Mouse (Mus musculus): ENCODE results near the gene Dazap2. TPM values are rescaled to one million over a fixed set of nuclear protein-coding genes. Genes with fewer than 3 reads are reported as not detected.
"Not testable (repeated sequence)": the region's sequence is repeated elsewhere in the genome, so short reads cannot be mapped to it uniquely, and the experiment has no call there.

Gene Dazap2
- polyA plus RNA-seq, 1 experiment from 2014 or later: 189 TPM

GRCm38 (mm10) chr15:100614218-100614995 lies 742 bp upstream of the Dazap2 start:
- peak overlapping the region; percentile 98 for H3K4me3 ChIP-seq (ENCODE audit: low read depth, low read length)
- no peaks in the 10 kb centered on the region; the same call in 1 of the 2 replicates for H3K4me1 ChIP-seq (ENCODE audit: control insufficient read depth, insufficient read depth, low read length)
- DNase-seq (ENCODE audit: low spot score) (no peak), ATAC-seq (ENCODE audit: low read depth) (no peak)
- H3K27me3 ChIP-seq (replicated peaks; ENCODE audit: control insufficient read depth, insufficient read depth, low read length): no peaks in the 10 kb centered on the region
- H3K4me2 ChIP-seq (ENCODE audit: low read depth, low read length): peak overlapping the region; percentile 77
- peak overlapping the region; percentile 63 for H3K9ac ChIP-seq (ENCODE audit: low read depth, low read length)
- H3K27ac ChIP-seq (replicated peaks; ENCODE audit: low read depth, low read length): peak overlapping the region; percentile 78
- H3K36me3 ChIP-seq (ENCODE audit: control insufficient read depth, insufficient read depth, low read length): peaks cover 19% of the 10 kb centered on the region
- 11% methylated on average over 42 of the region's 43 CpGs for WGBS
- no peaks in the 10 kb centered on the region for H3K9me3 ChIP-seq (ENCODE audit: control insufficient read depth, low read length)

GRCm38 (mm10) chr15:100615825-100616220 lies 674 bp downstream of the Dazap2 start:
- H3K36me3 ChIP-seq (ENCODE audit: control insufficient read depth, insufficient read depth, low read length): peaks cover 32% of the 10 kb centered on the region
- peak overlapping the region; percentile 95 for H3K9ac ChIP-seq (ENCODE audit: low read depth, low read length)
- H3K27ac ChIP-seq (replicated peaks; ENCODE audit: low read depth, low read length): peak overlapping the region; percentile 99
- ATAC-seq (ENCODE audit: low read depth) (peak; percentile 90), DNase-seq (ENCODE audit: low spot score) (peak; percentile 95)
- H3K4me1 ChIP-seq (ENCODE audit: control insufficient read depth, insufficient read depth, low read length): no peaks in the 10 kb centered on the region; the same call in 1 of the 2 replicates
- no peaks in the 10 kb centered on the region for H3K9me3 ChIP-seq (ENCODE audit: control insufficient read depth, low read length)
- H3K4me2 ChIP-seq (ENCODE audit: low read depth, low read length): peak overlapping the region; percentile 78
- WGBS: 0% methylated on average over 19 of the region's 43 CpGs
- H3K4me3 ChIP-seq (ENCODE audit: low read depth, low read length): peak overlapping the region; percentile 98
- no peaks in the 10 kb centered on the region for H3K27me3 ChIP-seq (replicated peaks; ENCODE audit: control insufficient read depth, insufficient read depth, low read length)

- Histone ChIP-seq H3K9ac (ENCODE audit: low read depth, low read length) (peak overlapping the region; percentile 95), H3K4me2 (ENCODE audit: low read depth, low read length) (peak overlapping the region; percentile 78), H3K4me1 (ENCODE audit: control insufficient read depth, insufficient read depth, low read length) (no peaks in the 10 kb centered on the region; the same call in 1 of the 2 replicates), H3K9me3 (ENCODE audit: control insufficient read depth, low read length) (no peaks in the 10 kb centered on the region), H3K36me3 (ENCODE audit: control insufficient read depth, insufficient read depth, low read length) (peaks cover 34% of the 10 kb centered on the region), H3K4me3 (ENCODE audit: low read depth, low read length) (peak overlapping the region; percentile 98), H3K27ac (replicated peaks; ENCODE audit: low read depth, low read length) (peak overlapping the region; percentile 99), H3K27me3 (replicated peaks; ENCODE audit: control insufficient read depth, insufficient read depth, low read length) (no peaks in the 10 kb centered on the region)
- 3% methylated on average over 8 of the region's 19 CpGs for WGBS
- DNase-seq (ENCODE audit: low spot score): no peak
- ATAC-seq (ENCODE audit: low read depth): 0 out of 2 replicates have a peak, but pooled peaks have one; percentile 1
Measured at GRCm38 (mm10) chr15:100616221-100616620, 1.1 kb downstream of the Dazap2 start.

- ATAC-seq (ENCODE audit: low read depth): no peak
- 88% methylated on average over 7 of the region's 7 CpGs for WGBS
Measured at GRCm38 (mm10) chr15:100619200-100619599, 4.1 kb downstream of the Dazap2 start.

GRCm38 (mm10) chr15:100621671-100622070 lies 6.5 kb downstream of the Dazap2 start:
- not testable (repeated sequence) for H3K27me3 ChIP-seq (replicated peaks; ENCODE audit: control insufficient read depth, insufficient read depth, low read length); H3K4me1 ChIP-seq (ENCODE audit: control insufficient read depth, insufficient read depth, low read length); H3K9ac ChIP-seq (ENCODE audit: low read depth, low read length); H3K4me2 ChIP-seq (ENCODE audit: low read depth, low read length); H3K9me3 ChIP-seq (ENCODE audit: control insufficient read depth, low read length); H3K27ac ChIP-seq (replicated peaks; ENCODE audit: low read depth, low read length); H3K4me3 ChIP-seq (ENCODE audit: low read depth, low read length); ATAC-seq (ENCODE audit: low read depth); DNase-seq (ENCODE audit: low spot score)
- WGBS: 76% methylated on average over 9 of the region's 9 CpGs
- H3K36me3 ChIP-seq (ENCODE audit: control insufficient read depth, insufficient read depth, low read length): peaks cover 34% of the 10 kb centered on the region

More at GRCm38 (mm10) chr15:100619200-100619599, 4.1 kb downstream of the Dazap2 start:
- H3K9me3 ChIP-seq (ENCODE audit: control insufficient read depth, low read length): no peaks in the 10 kb centered on the region
- no peak overlapping the region for H3K4me2 ChIP-seq (ENCODE audit: low read depth, low read length)
- H3K27ac ChIP-seq (replicated peaks; ENCODE audit: low read depth, low read length): no peak overlapping the region
- H3K4me3 ChIP-seq (ENCODE audit: low read depth, low read length): no peak overlapping the region
- no peak overlapping the region for H3K9ac ChIP-seq (ENCODE audit: low read depth, low read length)
- no peaks in the 10 kb centered on the region for H3K4me1 ChIP-seq (ENCODE audit: control insufficient read depth, insufficient read depth, low read length)
- peaks cover 34% of the 10 kb centered on the region for H3K36me3 ChIP-seq (ENCODE audit: control insufficient read depth, insufficient read depth, low read length)
- H3K27me3 ChIP-seq (replicated peaks; ENCODE audit: control insufficient read depth, insufficient read depth, low read length): no peaks in the 10 kb centered on the region
- no peak for DNase-seq (ENCODE audit: low spot score)

GRCm38 (mm10) chr15:100622164-100622563 lies 7.0 kb downstream of the Dazap2 start:
- no peaks in the 10 kb centered on the region for H3K27me3 ChIP-seq (replicated peaks; ENCODE audit: control insufficient read depth, insufficient read depth, low read length)
- H3K9me3 ChIP-seq (ENCODE audit: control insufficient read depth, low read length): no peaks in the 10 kb centered on the region
- H3K36me3 ChIP-seq (ENCODE audit: control insufficient read depth, insufficient read depth, low read length): peaks cover 34% of the 10 kb centered on the region
- ATAC-seq (ENCODE audit: low read depth): no peak
- H3K27ac ChIP-seq (replicated peaks; ENCODE audit: low read depth, low read length): no peak overlapping the region
- H3K4me2 ChIP-seq (ENCODE audit: low read depth, low read length): no peak overlapping the region
- H3K4me1 ChIP-seq (ENCODE audit: control insufficient read depth, insufficient read depth, low read length): no peaks in the 10 kb centered on the region
- no peak for DNase-seq (ENCODE audit: low spot score)
- H3K4me3 ChIP-seq (ENCODE audit: low read depth, low read length): no peak overlapping the region
- no peak overlapping the region for H3K9ac ChIP-seq (ENCODE audit: low read depth, low read length)
- WGBS: 77% methylated on average over 7 of the region's 7 CpGs

- no peaks in the 10 kb centered on the region for H3K9me3 ChIP-seq (ENCODE audit: control insufficient read depth, low read length)
- H3K27me3 ChIP-seq (replicated peaks; ENCODE audit: control insufficient read depth, insufficient read depth, low read length): no peaks in the 10 kb centered on the region
- no peak for ATAC-seq (ENCODE audit: low read depth)
- H3K27ac ChIP-seq (replicated peaks; ENCODE audit: low read depth, low read length): no peak overlapping the region
- H3K4me3 ChIP-seq (ENCODE audit: low read depth, low read length): no peak overlapping the region
- H3K9ac ChIP-seq (ENCODE audit: low read depth, low read length): no peak overlapping the region
- no peak for DNase-seq (ENCODE audit: low spot score)
- H3K4me2 ChIP-seq (ENCODE audit: low read depth, low read length): no peak overlapping the region
- 75% methylated on average over 9 of the region's 9 CpGs for WGBS
- H3K4me1 ChIP-seq (ENCODE audit: control insufficient read depth, insufficient read depth, low read length): no peaks in the 10 kb centered on the region
- peaks cover 21% of the 10 kb centered on the region for H3K36me3 ChIP-seq (ENCODE audit: control insufficient read depth, insufficient read depth, low read length)
Measured at GRCm38 (mm10) chr15:100623754-100624153, 8.6 kb downstream of the Dazap2 start.

GRCm38 (mm10) chr15:100624435-100624834 lies 9.3 kb downstream of the Dazap2 start:
- Histone ChIP-seq H3K4me1 (ENCODE audit: control insufficient read depth, insufficient read depth, low read length) (no peaks in the 10 kb centered on the region), H3K27me3 (replicated peaks; ENCODE audit: control insufficient read depth, insufficient read depth, low read length) (no peaks in the 10 kb centered on the region), H3K27ac (replicated peaks; ENCODE audit: low read depth, low read length) (no peak overlapping the region), H3K4me2 (ENCODE audit: low read depth, low read length) (no peak overlapping the region), H3K9ac (ENCODE audit: low read depth, low read length) (no peak overlapping the region), H3K4me3 (ENCODE audit: low read depth, low read length) (no peak overlapping the region), H3K9me3 (ENCODE audit: control insufficient read depth, low read length) (no peaks in the 10 kb centered on the region), H3K36me3 (ENCODE audit: control insufficient read depth, insufficient read depth, low read length) (peaks cover 15% of the 10 kb centered on the region)
- WGBS: 91% methylated on average over 3 of the region's 3 CpGs
- DNase-seq (ENCODE audit: low spot score): no peak
- ATAC-seq (ENCODE audit: low read depth): no peak

Data from embryonic facial prominence, embryonic 14.5 days (tissue).